Mouse (Mus musculus): Measurements from ENCODE around the gene 4930556J24Rik.

DNA sequence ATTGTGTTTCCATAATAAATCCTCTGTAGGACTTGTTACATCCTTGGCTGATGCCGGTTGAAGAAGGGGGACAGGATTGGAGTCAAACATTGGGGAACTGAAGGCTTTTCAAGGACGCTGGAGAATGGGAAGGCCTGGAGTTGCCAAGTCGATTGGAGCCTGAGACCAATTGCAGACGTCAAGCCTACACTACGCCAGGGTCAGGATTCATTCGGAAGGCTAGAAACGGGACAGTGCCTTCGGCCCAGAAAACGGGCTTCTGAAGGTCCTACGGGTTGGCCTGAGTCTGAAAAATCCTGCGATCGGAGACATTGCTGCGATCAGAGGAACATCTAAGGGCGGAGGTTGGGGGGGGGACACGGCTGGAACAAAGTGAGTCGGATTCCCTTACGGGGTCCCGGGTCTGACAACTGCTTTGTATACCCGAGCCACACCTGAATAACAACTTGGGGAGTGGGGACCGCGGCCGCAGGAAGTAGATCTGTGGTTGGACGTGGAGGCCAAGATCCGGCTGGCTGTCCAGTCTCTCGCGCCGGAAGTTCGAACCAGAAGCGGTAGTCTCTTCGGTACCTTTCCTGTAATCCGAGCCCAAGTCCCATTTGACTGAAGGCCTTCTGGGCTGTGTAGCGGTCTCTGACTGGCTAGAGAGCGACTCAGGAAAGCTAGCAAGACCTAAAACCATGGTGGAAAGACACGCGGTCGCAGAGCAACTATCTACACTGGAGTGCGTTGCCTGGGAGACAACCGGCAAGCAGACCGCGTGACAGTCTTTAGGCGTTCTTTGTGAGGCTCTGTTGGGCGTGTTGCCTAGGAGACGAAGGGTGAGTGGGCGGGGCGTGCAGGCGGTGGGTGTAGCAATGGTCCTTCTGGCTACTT is 81.9 kb downstream of the 4930556J24Rik start, which contains the start of the genes 4921536K21Rik and Dusp18:
- TF ChIP-seq CTCF (IDR thresholded peaks at IDR 0.05 in 2 of 3, conservative IDR thresholded peaks at IDR 0.05 in 1 of 3; ENCODE audit: control insufficient read depth in 1 of 3, insufficient read depth in 1 of 3, low read depth in 2 of 3, low read length in 3 of 3, poor library complexity in 1 of 3, severe bottlenecking in 1 of 3) = no peak
- no peak for TF ChIP-seq ETS1 (IDR thresholded peaks at IDR 0.05; ENCODE audit: low read depth, low read length)
- TF ChIP-seq HCFC1 (IDR thresholded peaks at IDR 0.05; ENCODE audit: low read depth, low read length) = peak; percentile 29; the same call in 1 of the 2 replicates
- no peak for TF ChIP-seq TAL1 (IDR thresholded peaks at IDR 0.05; ENCODE audit: low read length)
- TF ChIP-seq EP300 (IDR thresholded peaks at IDR 0.05; ENCODE audit: low read depth in 1 of 2, low read length in 2 of 2) = no peak
- no peak for TF ChIP-seq E2F4 (IDR thresholded peaks at IDR 0.05; ENCODE audit: borderline replicate concordance, low read depth, low read length)
- no peak for TF ChIP-seq ZKSCAN1 (IDR thresholded peaks at IDR 0.05; ENCODE audit: low read depth, low read length)
- TF ChIP-seq TCF12 (IDR thresholded peaks at IDR 0.05; ENCODE audit: low read depth, low read length) = no peak
- no peak for TF ChIP-seq POLR2AphosphoS2 (IDR thresholded peaks at IDR 0.05; ENCODE audit: low read length)
- peak; percentile 54 to 64; a peak in 2 of 4 replicates for TF ChIP-seq POLR2A (IDR thresholded peaks at IDR 0.05; ENCODE audit: control insufficient read depth in 1 of 2, insufficient read depth in 1 of 2, low read depth in 1 of 2, low read length in 2 of 2, poor library complexity in 1 of 2)
- TF ChIP-seq RCOR1 (IDR thresholded peaks at IDR 0.05; ENCODE audit: low read depth, low read length) = no peak

Data from MEL (cell line).